Mouse (Mus musculus): ENCODE measurements around the gene Gm5475.
A peak's percentile ranks its signal among the peaks of the same experiment; 100 is the strongest.

The Gm5475 gene

GRCm38 (mm10) chr15:100451245-100451644 is 29.3 kb downstream of the Gm5475 start:
- peak; percentile 29 for DNase-seq

GRCm38 (mm10) chr15:100452486-100452885 is 30.5 kb downstream of the Gm5475 start:
- no peak for DNase-seq

- no peak for DNase-seq
Observed at GRCm38 (mm10) chr15:100456356-100456991, 34.5 kb downstream of the Gm5475 start.

GRCm38 (mm10) chr15:100457340-100457739 is 35.4 kb downstream of the Gm5475 start:
- peak; percentile 53 for DNase-seq

GRCm38 (mm10) chr15:100458055-100458454 is 36.1 kb downstream of the Gm5475 start:
- DNase-seq, result peak; percentile 43

- DNase-seq, result no peak
Observed at GRCm38 (mm10) chr15:100460942-100461341, 39.0 kb downstream of the Gm5475 start.

- no peak for DNase-seq
Observed at GRCm38 (mm10) chr15:100461646-100462045, 39.7 kb downstream of the Gm5475 start.

GRCm38 (mm10) chr15:100462086-100462485 is 40.1 kb downstream of the Gm5475 start:
- DNase-seq, result no peak

- peak; percentile 55 for DNase-seq
Observed at GRCm38 (mm10) chr15:100463712-100464111, 41.8 kb downstream of the Gm5475 start.

- no peak for DNase-seq
Observed at GRCm38 (mm10) chr15:100465432-100465831, 43.5 kb downstream of the Gm5475 start.

GRCm38 (mm10) chr15:100467738-100468137 is 45.8 kb downstream of the Gm5475 start:
- no peak for DNase-seq

GRCm38 (mm10) chr15:100468295-100469188 is 46.6 kb downstream of the Gm5475 start, which contains the start of gene Letmd1:
Letmd1 (plus strand) TSS chr15:100469023.
- peak; percentile 79 for DNase-seq

GRCm38 (mm10) chr15:100469189-100469545 is 47.2 kb downstream of the Gm5475 start:
- DNase-seq, result no peak

GRCm38 (mm10) chr15:100470037-100470436 is 48.1 kb downstream of the Gm5475 start:
- DNase-seq, result no peak

GRCm38 (mm10) chr15:100473926-100474503 is 52.1 kb downstream of the Gm5475 start:
- no peak for DNase-seq

Data from cerebellum, adult 11 months (tissue).